Mouse (Mus musculus): Measurements from ENCODE around the gene Zfp777. TPM values are rescaled to one million over a fixed set of nuclear protein-coding genes. Genes with fewer than 3 reads are reported as not detected.

The Zfp777 gene
- total RNA-seq, 2 experiments from 2014 or later: 0.42 to 2.3 TPM

DNA sequence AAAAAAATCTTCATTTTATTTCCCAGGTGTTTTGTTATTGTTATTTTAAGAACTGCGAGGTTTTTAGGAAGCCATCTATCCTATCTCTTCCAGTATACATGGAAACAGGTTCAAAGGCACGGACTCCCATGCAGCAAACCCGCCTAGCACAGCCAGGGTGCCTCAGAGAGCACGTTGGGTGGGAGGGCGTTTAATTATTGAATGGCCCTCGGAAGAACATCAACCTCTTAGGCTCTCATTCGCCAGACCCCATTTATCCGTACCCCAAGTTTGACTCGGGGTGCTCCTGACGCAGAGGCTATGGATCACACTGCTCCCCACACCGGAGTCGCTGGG is 1.6 kb downstream of the Zfp777 start:
- no peak for ATAC-seq (replicated peaks; ENCODE audit: low FRiP score, poor library complexity, severe bottlenecking)

DNA sequence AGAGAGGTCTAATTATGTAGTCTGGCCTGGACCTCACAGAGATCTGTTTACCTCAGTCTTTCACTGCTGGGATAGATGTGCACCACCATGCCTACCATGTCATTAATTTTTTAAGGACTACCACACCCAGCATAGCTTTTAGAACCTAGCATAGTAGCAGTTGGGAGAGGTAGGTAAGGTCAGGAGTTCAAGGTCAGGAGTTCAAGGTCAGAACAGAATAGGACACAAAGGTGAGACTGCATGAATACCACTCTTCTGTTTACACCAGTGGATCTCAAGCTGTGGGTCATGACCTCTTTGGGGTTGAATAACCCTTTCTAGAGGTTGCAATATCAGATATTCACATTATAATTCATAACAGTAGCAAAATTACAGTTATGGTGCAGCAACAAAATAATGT is 16.1 kb downstream of the Zfp777 start:
- ATAC-seq (replicated peaks; ENCODE audit: low FRiP score, poor library complexity, severe bottlenecking): no peak

- ATAC-seq (replicated peaks; ENCODE audit: low FRiP score, poor library complexity, severe bottlenecking): no peak
Observed at GRCm38 (mm10) chr6:48025905-48026660, 22.6 kb downstream of the Zfp777 start.

DNA sequence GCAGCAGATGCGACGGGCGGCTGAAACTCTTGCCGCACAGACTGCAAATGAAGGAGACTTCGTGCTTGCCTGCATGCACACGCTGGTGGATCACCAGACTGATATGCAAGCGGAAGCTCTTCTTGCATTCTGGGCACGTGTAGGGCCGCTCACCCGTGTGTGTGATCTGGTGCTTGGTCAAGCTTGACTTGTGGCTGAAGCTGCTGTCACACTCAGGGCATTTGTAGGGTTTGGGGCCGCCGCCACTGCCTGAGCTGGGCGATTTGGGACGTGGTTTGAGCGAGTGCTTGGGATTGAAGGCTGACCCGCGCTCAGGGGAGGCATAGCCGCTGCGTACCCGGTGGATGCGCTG is 23.7 kb downstream of the Zfp777 start:
- ATAC-seq (replicated peaks; ENCODE audit: low FRiP score, poor library complexity, severe bottlenecking): no peak

GRCm38 (mm10) chr6:48024330-48024993 is 24.2 kb downstream of the Zfp777 start:
- no peak for ATAC-seq (replicated peaks; ENCODE audit: low FRiP score, poor library complexity, severe bottlenecking)

GRCm38 (mm10) chr6:48022672-48023071 is 26.0 kb downstream of the Zfp777 start:
- ATAC-seq (replicated peaks; ENCODE audit: low FRiP score, poor library complexity, severe bottlenecking): no peak

GRCm38 (mm10) chr6:48021678-48022077 is 27.0 kb downstream of the Zfp777 start:
- ATAC-seq (replicated peaks; ENCODE audit: low FRiP score, poor library complexity, severe bottlenecking): no peak

GRCm38 (mm10) chr6:48020006-48020405 is 28.7 kb downstream of the Zfp777 start:
- no peak for ATAC-seq (replicated peaks; ENCODE audit: low FRiP score, poor library complexity, severe bottlenecking)

DNA sequence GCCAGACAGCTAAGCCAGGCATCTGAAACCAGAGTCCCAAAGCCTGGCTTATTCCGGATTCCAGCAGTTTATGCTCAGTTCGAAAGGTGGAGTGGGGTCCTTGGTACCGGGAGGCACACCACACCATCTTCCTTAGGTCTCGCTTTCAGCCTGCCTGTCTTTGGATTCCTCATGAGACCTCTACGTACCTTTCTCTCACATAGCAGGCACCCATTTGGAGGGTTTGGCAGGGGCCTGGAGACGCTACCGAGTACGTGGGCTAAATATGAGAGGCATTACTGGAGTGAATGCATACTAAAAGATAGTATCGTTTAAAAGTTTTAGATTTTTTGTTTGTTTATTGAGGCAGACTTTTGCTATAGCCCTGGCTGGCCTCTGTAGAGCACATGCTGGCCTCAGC is 31.9 kb downstream of the Zfp777 start:
- no peak for ATAC-seq (replicated peaks; ENCODE audit: low FRiP score, poor library complexity, severe bottlenecking)

DNA sequence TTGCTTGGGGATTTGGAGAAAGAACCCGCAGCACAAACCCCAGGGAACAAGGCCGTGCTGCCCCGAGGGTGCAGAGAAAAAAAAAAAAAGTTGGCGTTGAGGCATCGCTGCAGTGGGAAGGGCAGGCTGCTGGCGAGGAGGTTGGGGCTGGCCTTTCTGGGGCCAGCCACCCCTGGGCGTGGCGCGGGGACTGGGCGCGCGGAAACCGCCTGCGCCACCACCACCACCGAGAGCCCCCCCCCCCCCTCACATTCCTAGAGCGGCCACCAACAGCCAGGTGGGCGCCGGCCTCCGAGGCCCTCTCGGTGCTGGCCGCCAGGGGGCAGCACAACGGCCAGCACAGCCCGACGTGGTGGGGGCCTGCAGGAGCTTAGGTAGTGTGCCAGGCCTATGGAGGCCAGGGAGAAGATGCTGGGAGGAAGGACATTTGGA is 32.6 kb downstream of the Zfp777 start:
- peak; percentile 60; the same call in 1 of the 2 replicates for ATAC-seq (replicated peaks; ENCODE audit: low FRiP score, poor library complexity, severe bottlenecking)

DNA sequence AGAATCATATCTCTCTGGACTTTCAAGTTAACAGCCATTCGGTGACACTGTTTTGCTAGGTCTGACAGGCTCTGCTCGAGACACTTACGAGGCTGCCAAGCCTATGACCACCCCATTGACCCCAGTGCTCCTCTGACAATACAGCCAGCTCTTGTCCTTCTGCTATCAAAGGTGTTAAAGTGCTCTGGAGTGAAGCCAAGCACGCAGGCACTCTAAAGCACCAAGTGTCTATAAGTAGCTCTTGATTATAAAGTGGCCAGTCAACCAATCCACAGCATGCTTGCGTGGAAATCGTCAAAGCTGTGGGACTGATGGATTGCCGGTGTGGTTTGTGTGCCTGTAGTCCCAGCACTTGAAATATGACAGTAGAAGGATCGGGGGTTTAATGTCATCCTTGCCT is 38.0 kb downstream of the Zfp777 start:
- no peak for ATAC-seq (replicated peaks; ENCODE audit: low FRiP score, poor library complexity, severe bottlenecking)

DNA sequence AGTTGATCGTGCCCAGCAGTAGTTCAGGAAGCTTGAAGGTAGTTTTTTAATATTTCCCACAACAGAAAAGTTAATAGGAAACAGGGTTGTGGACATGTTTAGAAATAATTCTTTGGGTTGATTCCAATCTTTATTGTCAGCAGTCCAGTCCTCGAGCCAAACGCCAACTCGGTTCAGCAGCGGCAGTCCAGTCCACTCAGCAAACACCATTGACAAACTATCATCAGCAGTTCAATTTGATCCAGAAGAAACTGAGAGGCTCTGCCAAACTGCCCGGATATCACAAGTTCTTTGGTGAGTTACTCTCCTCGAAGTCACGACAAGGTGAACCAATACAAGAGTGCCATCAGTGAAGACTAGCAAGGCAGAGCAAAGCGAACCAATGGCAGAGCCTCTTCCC is 53.0 kb downstream of the Zfp777 start:
- ATAC-seq (replicated peaks; ENCODE audit: low FRiP score, poor library complexity, severe bottlenecking): no peak

GRCm38 (mm10) chr6:47983936-47984335 is 64.8 kb downstream of the Zfp777 start:
- ATAC-seq (replicated peaks; ENCODE audit: low FRiP score, poor library complexity, severe bottlenecking): no peak

GRCm38 (mm10) chr6:47978897-47979368 is 69.8 kb downstream of the Zfp777 start:
- 0 out of 2 replicates have a peak, but pooled peaks have one; percentile 34 for ATAC-seq (replicated peaks; ENCODE audit: low FRiP score, poor library complexity, severe bottlenecking)

DNA sequence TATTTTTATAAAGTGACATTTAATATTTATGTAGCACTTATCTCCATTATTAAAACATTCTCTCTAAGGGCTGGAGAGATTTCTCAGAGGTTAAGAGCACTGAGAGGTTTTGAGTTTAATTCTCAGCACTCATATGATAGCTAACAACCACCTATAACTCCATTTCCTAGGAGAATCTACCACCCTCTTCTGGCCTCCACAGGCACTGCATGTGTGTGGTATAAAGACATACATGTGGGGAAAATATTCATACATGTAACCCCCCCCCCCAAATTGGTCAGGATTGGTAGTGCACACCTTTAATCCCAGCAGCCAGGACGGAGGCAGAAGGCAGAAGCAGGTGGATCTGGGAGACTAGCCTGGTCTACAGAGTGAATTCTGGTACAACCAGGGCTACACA is 74.1 kb downstream of the Zfp777 start:
- ATAC-seq (replicated peaks; ENCODE audit: low FRiP score, poor library complexity, severe bottlenecking): no peak

Other genes with a start within 250 kb of the Zfp777 start
- 16.9 and 31.9 TPM in 2 replicates for gene Pdia4, start 235.5 kb downstream of the Zfp777 start, total RNA-seq (2015; ENCODE audit: low replicate concordance)
- gene Pdia4, start 235.5 kb downstream of the Zfp777 start, total RNA-seq (2017; ENCODE audit: low replicate concordance): 28.1 and 34.0 TPM in 2 replicates
- not detected in 2 replicates for gene Zfp786, start 218.0 kb downstream of the Zfp777 start, total RNA-seq (2015; ENCODE audit: low replicate concordance)
- gene Zfp786, start 218.0 kb downstream of the Zfp777 start, total RNA-seq (2017; ENCODE audit: low replicate concordance): not detected in 2 replicates
- 1.1 and 4.2 TPM in 2 replicates for gene Zfp398, start 213.2 kb downstream of the Zfp777 start, total RNA-seq (2015; ENCODE audit: low replicate concordance)
- 1.6 and 2.1 TPM in 2 replicates for gene Zfp398, start 213.2 kb downstream of the Zfp777 start, total RNA-seq (2017; ENCODE audit: low replicate concordance)
- gene Zfp282, start 171.7 kb downstream of the Zfp777 start, total RNA-seq (2015; ENCODE audit: low replicate concordance): 1.3 and 1.8 TPM in 2 replicates
- gene Zfp282, start 171.7 kb downstream of the Zfp777 start, total RNA-seq (2017; ENCODE audit: low replicate concordance): 2.0 and 3.5 TPM in 2 replicates
- 12.6 and 13.7 TPM in 2 replicates for gene Zfp212, start 128.4 kb downstream of the Zfp777 start, total RNA-seq (2015; ENCODE audit: low replicate concordance)
- gene Zfp212, start 128.4 kb downstream of the Zfp777 start, total RNA-seq (2017; ENCODE audit: low replicate concordance): 11.0 and 15.7 TPM in 2 replicates
- not detected in 2 replicates for gene Zfp956, start 95.5 kb downstream of the Zfp777 start, total RNA-seq (2015; ENCODE audit: low replicate concordance)
- gene Zfp956, start 95.5 kb downstream of the Zfp777 start, total RNA-seq (2017; ENCODE audit: low replicate concordance): 0.45 and 5.3 TPM in 2 replicates
- gene Zfp746, start 37.7 kb upstream of the Zfp777 start, total RNA-seq (2015; ENCODE audit: low replicate concordance): 6.7 and 14.4 TPM in 2 replicates
- gene Zfp746, start 37.7 kb upstream of the Zfp777 start, total RNA-seq (2017; ENCODE audit: low replicate concordance): 4.4 and 9.1 TPM in 2 replicates

All from erythroid progenitor cell, adult 5-6 weeks (primary cell).